Mouse (Mus musculus) neutrophil, adult 5-6 weeks (primary cell): ENCODE measurements around the gene Als2cr12. TPM values are rescaled to one million over a fixed set of nuclear protein-coding genes. Genes with fewer than 3 reads are reported as not detected.
"Not testable (repeated sequence)": the region's sequence is repeated elsewhere in the genome, so short reads cannot be mapped to it uniquely, and the experiment has no call there.

Experiments
- ATAC-seq: fragments of 151-379, 151-347 bp; 2 replicates; pipeline ENCODE4 v1.8.0; 2017; ENCODE audit warnings: mild to moderate bottlenecking, moderate TSS enrichment; ENCODE audit not compliant: insufficient number of reproducible peaks, poor library complexity, low FRiP score, severe bottlenecking; ENCODE audit errors: extremely low read depth
- total RNA-seq: library from RNA; stranded (forward); fragments of 200-1000 nt; gene quantifications from 2 replicates; pipeline ENCODE4 v1.2.3, GENCODE M21; 2017

Als2cr12 gene
- total RNA-seq, 1 experiment from 2014 or later = 0.35 TPM

DNA sequence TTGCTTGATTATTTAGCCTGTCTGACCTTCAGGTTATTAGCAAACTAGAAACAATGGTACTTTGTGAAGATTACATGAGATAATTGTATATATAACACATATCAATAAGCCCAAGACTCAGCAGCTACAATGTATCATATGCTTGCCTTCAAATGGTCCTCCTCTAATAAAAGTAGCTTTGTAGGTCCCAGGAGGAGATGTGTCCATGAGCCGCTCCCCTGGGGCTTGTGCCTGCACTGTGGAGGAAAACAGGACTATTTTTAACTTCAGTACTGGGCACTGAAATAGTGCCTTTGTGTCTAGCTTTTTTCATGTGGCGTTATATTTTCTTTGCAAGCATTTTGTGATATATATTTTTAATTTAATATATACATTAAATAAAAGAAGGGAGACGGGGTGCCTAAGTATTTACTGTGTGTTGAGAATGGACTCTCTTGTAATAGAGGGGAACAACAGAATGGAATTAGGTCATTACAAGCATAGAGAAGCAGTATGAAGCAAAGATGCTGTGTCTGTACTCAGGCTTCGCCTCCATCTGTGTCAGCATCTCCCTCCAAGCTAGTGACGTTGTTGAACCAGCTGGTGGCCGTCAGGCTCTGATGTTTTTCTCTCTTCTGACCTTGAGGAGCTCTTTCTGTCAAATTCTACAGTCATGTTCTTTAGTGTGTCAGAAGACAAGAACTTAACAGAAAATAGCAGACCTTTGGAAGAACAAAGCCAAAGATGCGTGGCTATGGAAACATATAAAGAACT, 73.6 kb downstream of the Als2cr12 start:
- ATAC-seq = no peak

DNA sequence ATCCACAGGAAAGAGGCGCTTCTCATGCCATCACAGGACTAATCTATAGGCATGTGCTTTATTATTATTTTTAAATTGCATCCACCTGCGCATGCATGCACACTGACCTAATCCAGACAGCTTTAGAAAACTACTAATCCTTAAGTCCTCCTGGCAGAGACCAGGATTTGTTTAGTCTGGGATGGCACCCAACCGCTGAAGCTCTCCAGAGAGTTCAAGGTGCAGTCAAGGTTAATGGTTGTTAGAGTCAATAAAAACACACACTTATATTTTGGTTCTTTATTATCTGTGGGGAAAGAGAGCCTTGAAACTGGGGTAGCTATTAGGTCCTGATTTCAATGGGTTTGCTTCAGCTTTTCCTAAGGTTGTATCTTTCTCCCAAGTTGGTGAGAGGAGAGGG, 74.5 kb downstream of the Als2cr12 start:
- no peak for ATAC-seq

GRCm38 (mm10) chr1:58618766-58619165, 77.0 kb downstream of the Als2cr12 start:
- ATAC-seq = no peak

DNA sequence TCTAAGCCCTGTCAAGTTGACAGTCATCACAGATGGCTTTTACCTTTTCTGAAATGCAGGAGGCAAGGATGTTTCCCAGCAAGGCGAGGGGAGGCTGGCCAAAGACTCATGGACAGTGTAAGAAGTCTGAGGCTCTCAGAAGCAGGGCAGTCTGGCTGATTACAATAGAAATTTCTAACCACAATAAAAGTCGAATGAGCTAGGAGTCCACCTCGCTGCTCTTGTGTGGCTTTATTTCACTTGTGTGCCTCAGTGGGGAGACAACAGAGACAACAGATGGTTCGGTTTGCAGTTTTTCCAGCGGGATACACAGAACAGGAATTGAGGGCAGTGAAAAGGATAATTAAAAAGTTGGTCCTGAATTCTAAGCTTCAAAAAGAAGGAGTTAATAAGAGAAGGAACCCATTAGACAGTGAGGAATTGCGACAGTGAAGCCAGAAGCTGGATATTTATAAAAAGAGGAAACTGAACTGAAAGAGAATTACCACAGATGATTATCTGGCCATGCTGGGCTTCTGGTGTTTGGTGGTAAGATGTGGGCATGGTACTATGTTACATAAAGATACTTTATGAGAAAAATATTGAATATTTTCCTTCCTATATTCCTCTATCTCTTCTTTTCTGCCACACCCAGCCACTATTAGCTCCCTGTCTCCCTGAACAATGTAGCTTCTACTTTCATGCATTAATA, 77.7 kb downstream of the Als2cr12 start:
- no peak for ATAC-seq

DNA sequence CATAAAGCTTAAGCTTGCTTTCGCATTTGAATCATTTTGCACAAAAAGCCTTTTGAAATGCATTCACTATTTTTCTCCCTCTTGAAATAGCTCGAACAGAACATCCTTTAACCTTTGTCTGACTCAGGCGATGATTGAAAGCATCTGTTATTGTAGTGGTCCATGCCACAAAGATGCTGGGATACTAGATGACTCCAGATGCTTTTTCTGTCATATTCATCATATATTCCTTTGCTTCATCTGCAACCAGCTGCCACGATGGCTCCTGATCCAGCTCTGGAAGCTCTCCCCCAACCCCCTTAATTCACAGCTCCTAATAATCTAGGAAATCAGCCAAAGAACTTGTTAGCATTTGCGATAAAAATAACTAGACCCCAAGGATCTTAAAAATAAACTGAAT, 78.7 kb downstream of the Als2cr12 start:
- ATAC-seq = no peak

DNA sequence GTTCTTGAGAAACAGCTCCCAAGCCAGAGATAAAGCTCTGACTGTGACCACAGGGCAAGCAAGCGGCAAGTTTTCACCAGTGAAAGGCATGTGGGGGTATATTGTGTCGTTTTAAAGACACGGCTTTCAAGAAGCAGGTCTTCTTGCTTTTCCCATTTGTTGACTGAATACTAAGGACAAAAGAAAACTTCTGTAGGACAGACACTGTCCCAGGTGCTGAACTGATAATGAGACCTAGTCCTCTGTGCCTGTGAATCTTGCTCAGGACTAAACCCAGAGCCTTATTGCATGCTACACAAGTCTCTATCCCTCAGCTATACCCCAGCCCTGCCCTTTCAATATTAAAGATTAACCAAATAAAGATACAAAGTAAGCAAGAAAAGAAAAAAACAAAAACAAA, 79.6 kb downstream of the Als2cr12 start:
- ATAC-seq = no peak

- ATAC-seq = no peak
Observed at GRCm38 (mm10) chr1:58615146-58615545, 80.6 kb downstream of the Als2cr12 start.

DNA sequence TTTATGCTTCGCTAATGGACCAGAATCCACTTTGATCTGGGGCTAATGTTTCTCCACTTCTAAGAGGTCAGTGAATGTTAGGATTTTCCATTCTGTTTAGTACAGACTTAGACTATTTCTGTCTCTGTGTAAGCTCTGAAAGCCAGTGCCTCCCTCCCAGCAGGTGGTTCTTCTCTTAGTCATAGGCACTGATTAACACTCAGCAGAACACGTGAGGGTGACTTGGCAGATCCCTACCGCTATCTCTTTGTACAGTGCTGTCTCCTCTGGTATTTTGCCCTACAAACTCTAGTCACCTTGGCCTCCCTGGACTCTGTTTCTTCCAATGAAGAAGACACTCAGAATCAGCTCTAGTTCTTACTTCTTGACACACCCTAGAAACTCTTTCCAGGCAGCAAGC, 81.4 kb downstream of the Als2cr12 start:
- ATAC-seq = no peak

DNA sequence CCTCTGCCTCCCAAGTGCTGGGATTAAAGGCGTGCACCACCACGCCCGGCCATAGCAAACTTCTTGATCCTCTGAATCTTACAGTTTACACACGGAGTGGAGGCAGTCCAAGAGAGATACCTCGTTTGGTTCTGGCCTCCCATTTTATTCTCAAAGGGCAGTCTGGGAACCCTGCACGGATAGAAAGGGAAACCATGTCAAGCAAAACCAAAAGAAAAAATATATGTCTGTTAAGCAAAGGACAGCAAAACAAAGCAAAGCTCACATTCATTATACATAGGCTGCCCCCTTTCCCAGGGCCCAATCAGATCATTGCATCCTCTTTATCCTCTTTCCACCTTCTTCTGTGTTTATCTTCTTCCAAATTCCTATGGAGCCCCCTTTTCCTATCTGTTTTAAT, 82.0 kb downstream of the Als2cr12 start:
- ATAC-seq = no peak

DNA sequence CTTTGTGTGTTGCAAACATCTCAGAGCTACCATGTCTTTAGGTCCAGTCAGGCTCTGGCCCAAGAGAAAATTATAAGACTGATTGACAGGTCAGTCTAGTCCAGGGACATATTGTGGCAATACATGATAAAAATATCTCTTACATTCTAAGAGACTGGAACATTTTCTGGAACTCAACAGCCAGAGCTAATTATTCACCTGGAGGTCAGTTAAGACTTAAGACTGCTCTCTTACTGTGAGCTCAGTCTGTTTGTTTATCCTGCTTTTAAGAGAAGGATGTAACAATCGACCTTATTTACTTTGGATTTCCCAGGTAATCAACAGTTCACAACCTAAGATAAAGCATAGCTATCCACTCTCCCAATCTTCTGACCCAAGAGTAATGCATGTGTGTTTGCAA, 85.2 kb downstream of the Als2cr12 start:
- no peak for ATAC-seq

DNA sequence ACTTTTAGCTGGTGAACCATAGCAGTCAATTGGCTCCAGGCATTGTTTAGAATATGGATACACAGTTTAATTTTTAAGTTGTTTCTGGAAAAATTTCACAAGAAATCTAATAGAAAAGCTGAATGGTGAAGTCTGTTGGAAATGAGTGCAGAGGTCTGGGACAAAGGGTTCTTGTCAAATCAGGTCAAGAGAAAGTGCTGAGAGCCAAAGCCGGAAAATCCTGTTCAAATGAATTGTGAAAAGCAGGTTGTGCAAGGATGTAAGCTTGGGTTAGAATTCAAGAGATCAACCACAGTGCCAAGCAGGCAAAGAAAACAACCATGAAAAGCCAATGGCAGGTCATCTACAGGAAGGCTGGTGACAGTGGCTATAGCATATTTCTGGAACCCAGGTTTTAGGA, 85.6 kb downstream of the Als2cr12 start:
- no peak for ATAC-seq

DNA sequence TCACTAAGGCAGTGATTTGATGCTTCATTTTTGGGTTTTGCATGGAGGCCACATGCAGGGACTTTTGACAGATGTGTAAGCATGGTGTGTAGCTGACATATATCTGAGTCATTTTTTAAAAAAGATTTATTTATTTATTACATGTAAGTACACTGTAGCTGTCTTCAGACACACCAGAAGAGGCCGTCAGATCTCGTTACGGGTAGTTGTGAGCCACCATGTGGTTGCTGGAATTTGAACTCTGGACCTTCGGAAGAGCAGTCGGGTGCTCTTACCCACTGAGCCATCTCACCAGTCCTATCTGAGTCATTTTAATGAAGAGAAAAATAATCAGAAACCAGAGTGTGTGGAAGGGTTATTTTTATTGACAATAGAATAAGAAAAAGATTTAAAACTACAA, 86.2 kb downstream of the Als2cr12 start:
- not testable (repeated sequence) for ATAC-seq

- no peak for ATAC-seq
Observed at GRCm38 (mm10) chr1:58603738-58604137, 92.1 kb downstream of the Als2cr12 start.

- no peak for ATAC-seq
Observed at GRCm38 (mm10) chr1:58602681-58603080, 93.1 kb downstream of the Als2cr12 start.

Other genes with a start within 250 kb of the Als2cr12 start
- 23.6 and 25.3 TPM in 2 replicates for gene Orc2, start 190.9 kb downstream of the Als2cr12 start, total RNA-seq
- 12.9 and 22.0 TPM in 2 replicates for gene Fam126b, start 109.7 kb downstream of the Als2cr12 start, total RNA-seq
- gene Ndufb3, start 109.6 kb downstream of the Als2cr12 start, total RNA-seq = 15.7 and 16.8 TPM in 2 replicates
- gene Cflar, start 15.5 kb upstream of the Als2cr12 start, total RNA-seq = 175 and 180 TPM in 2 replicates
- gene Casp8, start 99.4 kb upstream of the Als2cr12 start, total RNA-seq = 90.5 and 99.0 TPM in 2 replicates